Mouse (Mus musculus) MEL (cell line): Measurements from ENCODE around the gene Adgrg2.

Source experiments
- BHLHE40 ChIP-seq: IDR thresholded peaks from 2 replicates; pipeline ENCODE4 v1.6.1; 2012; ENCODE audit warnings: low read depth, mild to moderate bottlenecking, inconsistent platforms, low read length, improper control_type of control experiment, borderline replicate concordance
- CHD2 ChIP-seq: IDR thresholded peaks from 2 replicates; pipeline ENCODE4 v1.6.1; 2011; ENCODE audit warnings: low read length, improper control_type of control experiment
- CTCF ChIP-seq, 3 experiments: IDR thresholded peaks in 2 of 3; conservative IDR thresholded peaks in 1 of 3; 2 replicates each; pipeline ENCODE4 v1.5.1; 2011 to 2012; ENCODE audit warnings: low read length in 3 of 3, low read depth in 2 of 3, mild to moderate bottlenecking in 2 of 3, improper control_type of control experiment in 1 of 3, inconsistent platforms in 1 of 3, mixed read lengths in 1 of 3, moderate library complexity in 1 of 3; ENCODE audit not compliant: control insufficient read depth in 1 of 3, insufficient read depth in 1 of 3, poor library complexity in 1 of 3, severe bottlenecking in 1 of 3
- GATA1 ChIP-seq: IDR thresholded peaks from 2 replicates; pipeline ENCODE4 v1.6.1; 2011; ENCODE audit warnings: low read depth, low read length, improper control_type of control experiment
- HCFC1 ChIP-seq: IDR thresholded peaks from 2 replicates; pipeline ENCODE4 v1.6.1; 2012; ENCODE audit warnings: low read depth, mild to moderate bottlenecking, inconsistent platforms, low read length, improper control_type of control experiment, moderate library complexity
- JUND ChIP-seq: IDR thresholded peaks from 2 replicates; pipeline ENCODE4 v1.6.1; 2011; ENCODE audit warnings: low read depth, mild to moderate bottlenecking, improper control_type of control experiment, low read length
- MXI1 ChIP-seq: IDR thresholded peaks from 2 replicates; pipeline ENCODE4 v1.6.1; 2011; ENCODE audit warnings: mild to moderate bottlenecking, low read depth, low read length, improper control_type of control experiment
- NELFE ChIP-seq: IDR thresholded peaks from 2 replicates; pipeline ENCODE4 v1.6.1; 2011; ENCODE audit warnings: low read depth, low read length, improper control_type of control experiment
- POLR2A ChIP-seq, 2 experiments: IDR thresholded peaks; 2 replicates each; pipeline ENCODE4 v1.6.1; 2011 to 2012; ENCODE audit warnings: low read length in 2 of 2, mild to moderate bottlenecking in 2 of 2, control low read depth in 1 of 2, improper control_type of control experiment in 1 of 2, low read depth in 1 of 2, moderate library complexity in 1 of 2; ENCODE audit not compliant: control insufficient read depth in 1 of 2, insufficient read depth in 1 of 2, poor library complexity in 1 of 2
- POLR2AphosphoS2 ChIP-seq: IDR thresholded peaks from 2 replicates; pipeline ENCODE4 v1.6.1; 2011; ENCODE audit warnings: low read length, improper control_type of control experiment
- TAL1 ChIP-seq: IDR thresholded peaks from 2 replicates; pipeline ENCODE4 v1.6.1; 2012; ENCODE audit warnings: mild to moderate bottlenecking, inconsistent platforms, low read length, moderate library complexity, mixed read lengths
- USF1 ChIP-seq: IDR thresholded peaks from 2 replicates; pipeline ENCODE4 v1.6.1; 2014; ENCODE audit warnings: low read depth, mild to moderate bottlenecking, inconsistent platforms, low read length, improper control_type of control experiment, moderate library complexity
- ZMIZ1 ChIP-seq: IDR thresholded peaks from 2 replicates; pipeline ENCODE4 v1.6.1; 2012; ENCODE audit warnings: low read depth, mild to moderate bottlenecking, inconsistent platforms, low read length, improper control_type of control experiment, moderate library complexity
- ZNF384 ChIP-seq: IDR thresholded peaks from 2 replicates; pipeline ENCODE4 v1.6.1; 2012; ENCODE audit warnings: low read depth, mild to moderate bottlenecking, inconsistent platforms, low read length, improper control_type of control experiment

DNA sequence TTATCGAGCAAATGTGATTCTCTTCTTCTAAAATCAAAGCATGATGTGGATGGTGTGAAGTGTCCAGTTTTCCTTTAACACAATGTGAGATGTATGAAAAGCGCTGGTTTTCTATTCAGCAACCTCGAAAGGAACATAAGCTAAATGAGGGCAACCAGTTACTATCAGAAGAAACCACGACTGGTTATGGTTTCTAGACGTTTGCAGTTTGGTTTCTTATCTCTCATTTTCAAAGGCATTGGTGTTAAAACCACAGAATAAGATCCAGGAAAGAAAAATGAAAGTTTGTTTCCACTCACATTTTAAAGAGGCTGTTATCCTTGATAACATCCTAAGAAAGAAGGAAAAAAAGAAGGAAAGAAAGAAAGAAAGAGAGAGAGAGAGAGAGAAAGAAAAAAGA is 106.0 kb downstream of the Adgrg2 start:
- TF ChIP-seq CTCF (IDR thresholded peaks at IDR 0.05 in 2 of 3, conservative IDR thresholded peaks at IDR 0.05 in 1 of 3; ENCODE audit: control insufficient read depth in 1 of 3, insufficient read depth in 1 of 3, low read depth in 2 of 3, low read length in 3 of 3, poor library complexity in 1 of 3, severe bottlenecking in 1 of 3) (no peak), POLR2A (IDR thresholded peaks at IDR 0.05; ENCODE audit: control insufficient read depth in 1 of 2, insufficient read depth in 1 of 2, low read depth in 1 of 2, low read length in 2 of 2, poor library complexity in 1 of 2) (no peak), CHD2 (no peak), HCFC1 (0 out of 2 replicates have a peak, but pooled peaks have one; percentile 20), USF1 (no peak), GATA1 (peak; percentile 91), TAL1 (peak; percentile 69), POLR2AphosphoS2 (no peak), ZNF384 (0 out of 2 replicates have a peak, but pooled peaks have one; percentile 19), ZMIZ1 (no peak), JUND (no peak), BHLHE40 (no peak), MXI1 (no peak), NELFE (no peak)
